Mouse (Mus musculus) adrenal gland, postnatal 10 days (tissue): ENCODE results near the gene Olfr1389. TPM values are rescaled to one million over a fixed set of nuclear protein-coding genes. Genes with fewer than 3 reads are reported as not detected.
"Not testable (repeated sequence)": the region's sequence is repeated elsewhere in the genome, so short reads cannot be mapped to it uniquely, and the experiment has no call there.

Experiments used
- DNase-seq: peaks from one replicate; pipeline ENCODE4 v3.0.0; 2021; ENCODE audit warnings: mixed read lengths
- long read RNA-seq, 2 experiments: library from polyadenylated mRNA; stranded (forward); transcript quantifications; one replicate each; pipeline ENCODE4 v2.0.0; 2021
- total RNA-seq, 2 experiments: library from RNA; stranded (reverse); gene quantifications; 2 replicates each; pipeline ENCODE4 v1.2.3; 2021

The Olfr1389 gene
- total RNA-seq: not detected
- long read RNA-seq, experiment 1: 0 reads
- long read RNA-seq, experiment 2: 0 reads

GRCm38 (mm10) chr11:49422767-49423166, at the start of gene Olfr1389:
Olfr1389 (plus strand) TSS chr11:49423067.
- DNase-seq: no peak

GRCm38 (mm10) chr11:49383133-49383532, 39.7 kb upstream of the Olfr1389 start:
- DNase-seq: no peak

GRCm38 (mm10) chr11:49386118-49386517, 36.7 kb upstream of the Olfr1389 start:
- DNase-seq: not testable (repeated sequence)

GRCm38 (mm10) chr11:49392707-49393106, 30.2 kb upstream of the Olfr1389 start:
- DNase-seq: not testable (repeated sequence)

- no peak for DNase-seq
These were observed 16.1 kb upstream of the Olfr1389 start for GRCm38 (mm10) chr11:49406784-49407183.

GRCm38 (mm10) chr11:49410540-49410939, 12.3 kb upstream of the Olfr1389 start:
- DNase-seq: peak; percentile 12

GRCm38 (mm10) chr11:49425257-49425927, 2.5 kb downstream of the Olfr1389 start:
- DNase-seq: no peak

GRCm38 (mm10) chr11:49429641-49430040, 6.8 kb downstream of the Olfr1389 start:
- DNase-seq: peak; percentile 4

- DNase-seq: peak; percentile 39
These were observed 13.5 kb downstream of the Olfr1389 start, which contains the start of gene Olfr1388 for GRCm38 (mm10) chr11:49436411-49436810. Olfr1388 (plus strand) TSS chr11:49436624.

- DNase-seq: no peak
These were observed 32.2 kb downstream of the Olfr1389 start, which contains the start of gene Olfr1387 for GRCm38 (mm10) chr11:49455043-49455442. Olfr1387 (plus strand) TSS chr11:49455343.

GRCm38 (mm10) chr11:49464746-49465145, 41.9 kb downstream of the Olfr1389 start, which contains the start of gene Olfr1386:
Olfr1386 (plus strand) TSS chr11:49465046.
- not testable (repeated sequence) for DNase-seq

Other genes with a start within 250 kb of the Olfr1389 start
- gene Btnl9, start 235.9 kb upstream of the Olfr1389 start, total RNA-seq: 10 to 100 TPM; 34.5 to 37.6 TPM
- 10 to 100 TPM; 29.8 to 38.1 TPM for gene Zfp62, start 219.8 kb upstream of the Olfr1389 start, total RNA-seq
- gene Mgat1, start 178.9 kb upstream of the Olfr1389 start, total RNA-seq: 100 to 1,000 TPM in 1 of 2 experiments, 10 to 100 TPM in 1; 87.9 to 101 TPM
- not detected for gene Olfr1393, start 144.8 kb upstream of the Olfr1389 start, total RNA-seq
- gene Olfr1392, start 137.8 kb upstream of the Olfr1389 start, total RNA-seq: not detected
- gene Olfr10, start 118.3 kb upstream of the Olfr1389 start, total RNA-seq: not detected
- not detected for gene Olfr1391, start 100.3 kb upstream of the Olfr1389 start, total RNA-seq
- not detected for gene Olfr1390, start 87.9 kb upstream of the Olfr1389 start, total RNA-seq
- under 1 TPM in 1 of 2 experiments, not detected in 1; 0.21 TPM for gene Olfr1388, start 13.6 kb downstream of the Olfr1389 start, total RNA-seq
- gene Olfr1387, start 32.3 kb downstream of the Olfr1389 start, total RNA-seq: not detected
- not detected for gene Olfr1386, start 42.0 kb downstream of the Olfr1389 start, total RNA-seq
- gene Olfr1385, start 66.0 kb downstream of the Olfr1389 start, total RNA-seq: not detected
- gene Olfr1384, start 83.7 kb downstream of the Olfr1389 start, total RNA-seq: not detected
- gene Olfr1383, start 96.6 kb downstream of the Olfr1389 start, total RNA-seq: not detected
- not detected for gene Olfr1382, start 105.2 kb downstream of the Olfr1389 start, total RNA-seq
- not detected for gene Olfr1381, start 120.4 kb downstream of the Olfr1389 start, total RNA-seq
- not detected for gene Olfr1380, start 133.8 kb downstream of the Olfr1389 start, total RNA-seq
- gene Flt4, start 186.2 kb downstream of the Olfr1389 start, total RNA-seq: 10 to 100 TPM; 18.7 to 18.9 TPM
- not detected for gene Scgb3a1, start 240.5 kb downstream of the Olfr1389 start, total RNA-seq